Mouse (Mus musculus): Measurements from ENCODE around the gene 1700037C18Rik. TPM values are rescaled to one million over a fixed set of nuclear protein-coding genes. Genes with fewer than 3 reads are reported as not detected.

The 1700037C18Rik gene
- polyA plus RNA-seq, 1 experiment from 2014 or later, result 9.9 TPM

GRCm38 (mm10) chr16:3896553-3896952 is 11.9 kb downstream of the 1700037C18Rik start:
- Histone ChIP-seq H3K4me1 (replicated peaks) (no peaks in the 10 kb centered on the region), H3K36me3 (peaks cover 70% of the 10 kb centered on the region), H3K4me3 (no peak overlapping the region), H3K27ac (no peak overlapping the region), H3K9ac (no peak overlapping the region), H3K4me2 (no peak overlapping the region), H3K9me3 (no peaks in the 10 kb centered on the region), H3K27me3 (no peaks in the 10 kb centered on the region)
- ATAC-seq (ENCODE audit: low FRiP score), result no peak
- WGBS, result 92% methylated on average over 1 of the region's 1 CpGs

- peaks cover 66% of the 10 kb centered on the region for H3K36me3 ChIP-seq
- H3K9ac ChIP-seq, result no peak overlapping the region
- no peaks in the 10 kb centered on the region for H3K27me3 ChIP-seq
- H3K4me2 ChIP-seq, result no peak overlapping the region
- no peaks in the 10 kb centered on the region for H3K4me1 ChIP-seq (replicated peaks)
- no peak overlapping the region for H3K4me3 ChIP-seq
- H3K9me3 ChIP-seq, result no peaks in the 10 kb centered on the region
- no peak overlapping the region for H3K27ac ChIP-seq
- ATAC-seq (ENCODE audit: low FRiP score), result no peak
- 89% methylated on average over 6 of the region's 6 CpGs for WGBS
Measured at GRCm38 (mm10) chr16:3896046-3896445, 12.4 kb downstream of the 1700037C18Rik start.

GRCm38 (mm10) chr16:3895173-3895792 is 13.2 kb downstream of the 1700037C18Rik start:
- Histone ChIP-seq H3K36me3 (peaks cover 58% of the 10 kb centered on the region), H3K27me3 (no peaks in the 10 kb centered on the region), H3K9me3 (no peaks in the 10 kb centered on the region), H3K27ac (peak overlapping the region; percentile 30; the same call in 1 of the 2 replicates), H3K4me3 (no peak overlapping the region), H3K4me1 (replicated peaks) (no peaks in the 10 kb centered on the region), H3K9ac (no peak overlapping the region), H3K4me2 (no peak overlapping the region)
- no peak for ATAC-seq (ENCODE audit: low FRiP score)
- 86% methylated on average over 9 of the region's 9 CpGs for WGBS

GRCm38 (mm10) chr16:3893739-3894138 is 14.8 kb downstream of the 1700037C18Rik start:
- 78% methylated on average over 3 of the region's 3 CpGs for WGBS
- no peak overlapping the region for H3K4me2 ChIP-seq
- H3K4me3 ChIP-seq, result no peak overlapping the region
- no peak overlapping the region for H3K27ac ChIP-seq
- no peak overlapping the region for H3K9ac ChIP-seq
- peaks cover 42% of the 10 kb centered on the region for H3K36me3 ChIP-seq
- no peaks in the 10 kb centered on the region for H3K4me1 ChIP-seq (replicated peaks)
- H3K9me3 ChIP-seq, result no peaks in the 10 kb centered on the region
- no peaks in the 10 kb centered on the region for H3K27me3 ChIP-seq
- ATAC-seq (ENCODE audit: low FRiP score), result no peak

- Histone ChIP-seq H3K4me1 (replicated peaks) (peaks cover 8% of the 10 kb centered on the region), H3K9me3 (no peaks in the 10 kb centered on the region), H3K27ac (no peak overlapping the region), H3K4me2 (no peak overlapping the region), H3K9ac (no peak overlapping the region), H3K36me3 (peaks cover 23% of the 10 kb centered on the region), H3K4me3 (no peak overlapping the region), H3K27me3 (no peaks in the 10 kb centered on the region)
- WGBS, result 95% methylated on average over 14 of the region's 14 CpGs
- ATAC-seq (ENCODE audit: low FRiP score), result no peak
Measured at GRCm38 (mm10) chr16:3891621-3892295, 16.7 kb downstream of the 1700037C18Rik start.

GRCm38 (mm10) chr16:3885065-3885670 is 23.3 kb downstream of the 1700037C18Rik start:
- H3K36me3 ChIP-seq, result peaks cover 13% of the 10 kb centered on the region
- H3K4me2 ChIP-seq, result peak overlapping the region; percentile 75
- peak overlapping the region; percentile 92 for H3K9ac ChIP-seq
- peak overlapping the region; percentile 91 for H3K4me3 ChIP-seq
- peak overlapping the region; percentile 98 for H3K27ac ChIP-seq
- WGBS, result 2% methylated on average over 10 of the region's 10 CpGs
- no peaks in the 10 kb centered on the region for H3K9me3 ChIP-seq
- H3K4me1 ChIP-seq (replicated peaks), result peaks cover 51% of the 10 kb centered on the region
- ATAC-seq (ENCODE audit: low FRiP score), result no peak
- H3K27me3 ChIP-seq, result no peaks in the 10 kb centered on the region

- Histone ChIP-seq H3K4me2 (peak within 1 kb of the TSS; percentile 75), H3K9me3 (no peaks in the 10 kb centered on the region), H3K36me3 (peaks cover 16% of the 10 kb centered on the region), H3K27ac (peak within 1 kb of the TSS; percentile 98), H3K9ac (peak within 1 kb of the TSS; percentile 92), H3K4me3 (peak within 1 kb of the TSS; percentile 91), H3K27me3 (no peaks in the 10 kb centered on the region), H3K4me1 (replicated peaks) (peaks cover 51% of the 10 kb centered on the region)
- under 1% methylated on average over 86 of the region's 88 CpGs for WGBS
- ATAC-seq (ENCODE audit: low FRiP score), result peak; percentile 98
Measured at GRCm38 (mm10) chr16:3884201-3885064, 24.1 kb downstream of the 1700037C18Rik start, which contains the start of the genes Zfp597 and Gm20695. TSS of gene Zfp597 (minus strand) at chr16:3884561. TSS of gene Gm20695 (plus strand) at chr16:3884648.

- Histone ChIP-seq H3K9me3 (no peaks in the 10 kb centered on the region), H3K27me3 (no peaks in the 10 kb centered on the region), H3K27ac (no peak overlapping the region), H3K4me2 (no peak overlapping the region), H3K36me3 (peaks cover 38% of the 10 kb centered on the region), H3K4me3 (no peak overlapping the region), H3K4me1 (replicated peaks) (peaks cover 30% of the 10 kb centered on the region), H3K9ac (no peak overlapping the region)
- ATAC-seq (ENCODE audit: low FRiP score), result no peak
- 95% methylated on average over 4 of the region's 4 CpGs for WGBS
Measured at GRCm38 (mm10) chr16:3876346-3876745, 32.1 kb downstream of the 1700037C18Rik start.

- 5% methylated on average over 47 of the region's 47 CpGs for WGBS
Measured at GRCm38 (mm10) chr16:3872216-3873047, 36.1 kb downstream of the 1700037C18Rik start, which contains the start of gene Naa60. TSS of gene Naa60 (plus strand) at chr16:3872375.

GRCm38 (mm10) chr16:3871815-3872214 is 36.7 kb downstream of the 1700037C18Rik start:
- no peak for ATAC-seq (ENCODE audit: low FRiP score)
- H3K4me3 ChIP-seq, result peak overlapping the region; percentile 55
- peaks cover 23% of the 10 kb centered on the region for H3K4me1 ChIP-seq (replicated peaks)
- H3K9me3 ChIP-seq, result no peaks in the 10 kb centered on the region
- peaks cover 27% of the 10 kb centered on the region for H3K36me3 ChIP-seq
- 4% methylated on average over 16 of the region's 16 CpGs for WGBS
- peak overlapping the region; percentile 75 for H3K9ac ChIP-seq
- H3K27ac ChIP-seq, result peak overlapping the region; percentile 53; the same call in 1 of the 2 replicates
- no peaks in the 10 kb centered on the region for H3K27me3 ChIP-seq
- peak overlapping the region; percentile 83 for H3K4me2 ChIP-seq

More at GRCm38 (mm10) chr16:3872216-3873047, 36.1 kb downstream of the 1700037C18Rik start, which contains the start of gene Naa60:
- Histone ChIP-seq H3K4me1 (replicated peaks) (peaks cover 23% of the 10 kb centered on the region), H3K27ac (peak within 1 kb of the TSS; percentile 69), H3K27me3 (no peaks in the 10 kb centered on the region), H3K36me3 (peaks cover 29% of the 10 kb centered on the region), H3K4me3 (peak within 1 kb of the TSS; percentile 55), H3K9ac (peak within 1 kb of the TSS; percentile 75), H3K4me2 (peak within 1 kb of the TSS; percentile 83), H3K9me3 (no peaks in the 10 kb centered on the region)
- ATAC-seq (ENCODE audit: low FRiP score), result peak; percentile 98

GRCm38 (mm10) chr16:3859254-3859653 is 49.2 kb downstream of the 1700037C18Rik start:
- Histone ChIP-seq H3K9me3 (no peaks in the 10 kb centered on the region), H3K4me1 (replicated peaks) (no peaks in the 10 kb centered on the region), H3K27me3 (no peaks in the 10 kb centered on the region), H3K4me3 (no peak overlapping the region), H3K9ac (no peak overlapping the region), H3K4me2 (no peak overlapping the region), H3K36me3 (peaks cover 36% of the 10 kb centered on the region), H3K27ac (no peak overlapping the region)
- ATAC-seq (ENCODE audit: low FRiP score), result no peak
- WGBS, result 92% methylated on average over 4 of the region's 4 CpGs
